Mouse (Mus musculus) neutrophil, adult 65 days (primary cell): ENCODE measurements around the gene Hist1h3g. TPM values are rescaled to one million over a fixed set of nuclear protein-coding genes. Genes with fewer than 3 reads are reported as not detected.

Experiments used
- total RNA-seq: library from RNA; stranded (reverse); gene quantifications from 2 replicates; pipeline ENCODE4 v1.2.4, GENCODE M21; 2023

Hist1h3g gene
- total RNA-seq, 1 experiment from 2014 or later = 96.3 TPM

Other genes starting within 250 kb of the Hist1h3g start
- gene Zfp322a, start 166.2 kb upstream of the Hist1h3g start, total RNA-seq = 7.8 and 8.0 TPM in 2 replicates
- gene Abt1, start 111.6 kb upstream of the Hist1h3g start, total RNA-seq = 9.1 and 10.2 TPM in 2 replicates
- not detected in 2 replicates for gene Btn1a1, start 69.5 kb upstream of the Hist1h3g start, total RNA-seq
- gene Btn2a2, start 46.6 kb upstream of the Hist1h3g start, total RNA-seq = not detected in 2 replicates
- gene Hist1h4h, start 4.4 kb upstream of the Hist1h3g start, total RNA-seq = 492 and 1,085 TPM in 2 replicates
- 675 and 802 TPM in 2 replicates for gene Hist1h2af, start 1.5 kb upstream of the Hist1h3g start, total RNA-seq
- gene Hist1h2bh, start 8.0 kb downstream of the Hist1h3g start, total RNA-seq = 54.8 and 79.6 TPM in 2 replicates
- 164 and 316 TPM in 2 replicates for gene Hist1h3f, start 8.6 kb downstream of the Hist1h3g start, total RNA-seq
- 1,320 and 1,633 TPM in 2 replicates for gene Hist1h4f, start 16.2 kb downstream of the Hist1h3g start, total RNA-seq
- 65.0 and 74.8 TPM in 2 replicates for gene Hist1h1d, start 17.8 kb downstream of the Hist1h3g start, total RNA-seq
- 389 and 653 TPM in 2 replicates for gene Hist1h3e, start 26.9 kb downstream of the Hist1h3g start, total RNA-seq
- gene Hist1h2ae, start 35.8 kb downstream of the Hist1h3g start, total RNA-seq = 112 and 128 TPM in 2 replicates
- gene Hist1h2bg, start 36.0 kb downstream of the Hist1h3g start, total RNA-seq = 877 and 1,185 TPM in 2 replicates
- 501 and 811 TPM in 2 replicates for gene Hist1h2bf, start 38.8 kb downstream of the Hist1h3g start, total RNA-seq
- gene Hist1h2ad, start 39.0 kb downstream of the Hist1h3g start, total RNA-seq = 41.5 and 76.0 TPM in 2 replicates
- 49.0 and 98.9 TPM in 2 replicates for gene Hist1h3d, start 40.3 kb downstream of the Hist1h3g start, total RNA-seq
- 447 and 512 TPM in 2 replicates for gene Hist1h4d, start 46.2 kb downstream of the Hist1h3g start, total RNA-seq
- 59.1 and 80.7 TPM in 2 replicates for gene Hist1h2be, start 85.7 kb downstream of the Hist1h3g start, total RNA-seq
- gene Hist1h1e, start 87.1 kb downstream of the Hist1h3g start, total RNA-seq = 628 and 671 TPM in 2 replicates
- 21.4 and 34.7 TPM in 2 replicates for gene Hist1h2ac, start 148.5 kb downstream of the Hist1h3g start, total RNA-seq
- 85.6 and 87.8 TPM in 2 replicates for gene Hist1h2bc, start 148.8 kb downstream of the Hist1h3g start, total RNA-seq
- gene Hist1h1t, start 160.4 kb downstream of the Hist1h3g start, total RNA-seq = 0.75 TPM in 1 of 2 replicates, not detected in the other
- gene Hist1h4c, start 163.0 kb downstream of the Hist1h3g start, total RNA-seq = 147 and 286 TPM in 2 replicates
- gene Hfe, start 175.4 kb downstream of the Hist1h3g start, total RNA-seq = 2.0 and 2.2 TPM in 2 replicates
- gene Hist1h1c, start 203.4 kb downstream of the Hist1h3g start, total RNA-seq = 1,418 and 1,573 TPM in 2 replicates
- gene Hist1h3c, start 210.2 kb downstream of the Hist1h3g start, total RNA-seq = 379 and 485 TPM in 2 replicates
- 566 and 573 TPM in 2 replicates for gene Hist1h2bb, start 211.3 kb downstream of the Hist1h3g start, total RNA-seq
- 470 and 881 TPM in 2 replicates for gene Hist1h2ab, start 215.7 kb downstream of the Hist1h3g start, total RNA-seq
- gene Hist1h3b, start 216.8 kb downstream of the Hist1h3g start, total RNA-seq = 584 and 951 TPM in 2 replicates
- 196 and 310 TPM in 2 replicates for gene Hist1h4b, start 221.6 kb downstream of the Hist1h3g start, total RNA-seq
- 278 and 356 TPM in 2 replicates for gene Hist1h4a, start 225.8 kb downstream of the Hist1h3g start, total RNA-seq
- gene Hist1h3a, start 227.0 kb downstream of the Hist1h3g start, total RNA-seq = 546 and 576 TPM in 2 replicates
- gene Hist1h1a, start 228.2 kb downstream of the Hist1h3g start, total RNA-seq = 193 and 241 TPM in 2 replicates
- not detected in 2 replicates for gene Trim38, start 234.5 kb downstream of the Hist1h3g start, total RNA-seq